Mouse (Mus musculus): ENCODE measurements at regions not wholly inside any gene's neighbourhood (a gene's known extent, or its start where the extent isn't known, plus 50 kb on each side); places are given as distances from the start of the nearest gene placed in this dataset.

DNA sequence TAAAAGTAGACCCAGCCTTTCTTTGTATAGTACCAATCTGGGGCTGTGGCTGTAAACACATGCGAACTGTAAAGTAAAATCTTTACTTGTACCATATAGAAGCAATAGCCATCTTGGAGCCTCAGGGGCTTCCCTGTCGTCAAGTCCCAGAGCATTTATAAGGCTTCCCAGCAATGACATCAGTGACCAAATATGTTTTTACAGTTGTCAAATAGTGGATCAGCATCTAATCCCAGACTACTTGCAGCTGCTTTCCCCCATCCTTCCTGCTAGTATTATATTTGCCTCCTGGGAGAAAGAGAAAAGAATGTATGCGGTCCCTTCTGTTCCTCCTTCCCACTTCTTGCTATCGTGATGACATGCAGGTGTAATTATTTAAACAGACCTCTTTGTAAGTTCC lies 531.5 kb upstream of the Zic4 start:
- Histone ChIP-seq H3K9ac (no peak overlapping the region), H3K4me2 (no peak overlapping the region), H3K27ac (replicated peaks) (no peak overlapping the region), H3K27me3 (no peaks in the 10 kb centered on the region), H3K9me3 (no peaks in the 10 kb centered on the region), H3K4me3 (no peak overlapping the region), H3K36me3 (no peaks in the 10 kb centered on the region), H3K4me1 (replicated peaks) (peaks cover 16% of the 10 kb centered on the region)
- ATAC-seq (ENCODE audit: low read depth) = no peak
- WGBS = 42% methylated on average over 4 of the region's 4 CpGs

DNA sequence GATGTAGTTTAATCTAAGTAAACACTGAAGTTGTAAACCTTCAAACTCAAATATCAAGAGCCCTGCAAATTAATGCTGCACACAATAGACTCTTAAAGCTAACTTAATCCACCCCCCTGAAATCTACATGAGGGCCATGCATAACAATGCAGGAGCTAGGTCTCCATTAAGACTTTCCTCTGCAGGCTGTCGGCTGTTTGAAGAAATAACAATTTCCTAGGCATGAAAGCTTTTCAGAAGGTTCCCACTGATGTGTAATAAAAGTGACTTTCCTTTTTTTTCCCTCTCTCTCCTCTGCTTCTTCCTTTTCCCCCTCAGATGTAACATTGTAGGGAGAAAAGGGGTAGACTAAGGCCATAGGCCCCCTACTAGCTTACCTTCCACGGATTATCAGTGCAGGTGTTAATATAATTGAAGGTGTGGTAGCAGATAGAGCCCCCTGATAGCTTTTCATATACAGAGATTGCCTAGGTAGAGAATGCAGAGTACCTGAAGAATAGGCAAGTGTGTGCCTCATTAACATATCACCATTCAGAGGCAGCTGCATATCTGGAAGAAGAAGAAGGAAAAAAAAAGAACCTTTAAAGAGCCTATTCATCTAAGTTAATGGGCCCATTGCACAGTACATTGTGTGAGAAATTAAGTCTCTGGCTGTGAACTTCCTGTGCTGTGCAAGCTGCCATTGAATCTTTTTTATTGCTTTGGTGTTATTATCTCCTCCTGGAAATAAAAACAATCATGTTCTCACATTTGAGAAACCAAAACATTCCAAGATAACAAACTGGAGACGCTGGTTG lies 528.3 kb upstream of the Zic4 start:
- Histone ChIP-seq H3K9me3 (no peaks in the 10 kb centered on the region), H3K4me2 (no peak overlapping the region), H3K9ac (no peak overlapping the region), H3K4me3 (no peak overlapping the region), H3K27ac (replicated peaks) (no peak overlapping the region), H3K27me3 (no peaks in the 10 kb centered on the region), H3K36me3 (no peaks in the 10 kb centered on the region), H3K4me1 (replicated peaks) (peaks cover 11% of the 10 kb centered on the region)
- ATAC-seq (ENCODE audit: low read depth) = peak; percentile 50
- WGBS = 4% methylated on average over 3 of the region's 3 CpGs

DNA sequence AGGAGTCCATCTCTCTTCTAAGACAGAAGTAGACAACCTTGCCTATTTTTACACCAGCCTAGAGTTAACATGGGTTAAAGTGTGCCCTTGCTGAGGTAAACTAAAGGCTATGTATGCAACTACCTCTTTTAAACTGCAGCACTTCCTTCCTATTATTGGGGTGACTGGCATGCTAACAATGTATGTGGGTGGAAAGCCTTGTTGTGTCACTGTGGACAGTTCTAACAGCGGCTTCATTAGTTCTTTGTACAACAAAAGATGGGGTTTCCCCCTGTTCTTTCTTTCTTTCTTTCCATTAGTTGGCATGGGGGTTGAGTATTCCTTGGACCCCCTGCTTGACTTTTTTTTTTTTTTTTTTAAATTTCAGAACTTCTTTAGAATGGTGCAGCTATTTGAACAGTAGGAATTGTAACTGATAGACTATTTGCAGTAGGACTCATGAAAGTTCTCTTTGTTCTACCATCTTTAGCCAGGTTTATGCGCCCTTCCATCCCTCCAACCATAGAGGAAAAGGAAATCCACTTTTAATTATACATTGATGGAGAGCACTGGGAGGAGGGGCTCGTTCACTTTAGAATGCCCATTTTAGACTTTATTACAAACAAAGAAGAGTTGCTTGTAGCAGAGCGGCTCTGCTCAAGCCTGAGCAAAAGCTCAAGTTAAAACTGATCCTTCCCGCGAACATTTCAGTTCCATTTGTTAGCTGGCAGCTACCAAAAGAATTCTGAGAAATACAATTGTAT lies 523.9 kb upstream of the Zic4 start:
- Histone ChIP-seq H3K4me1 (replicated peaks) (peaks cover 4% of the 10 kb centered on the region; the same call in 1 of the 2 replicates), H3K4me2 (no peak overlapping the region), H3K9ac (no peak overlapping the region), H3K36me3 (no peaks in the 10 kb centered on the region), H3K4me3 (no peak overlapping the region), H3K27me3 (no peaks in the 10 kb centered on the region), H3K9me3 (no peaks in the 10 kb centered on the region), H3K27ac (replicated peaks) (no peak overlapping the region)
- WGBS = 66% methylated on average over 6 of the region's 6 CpGs
- ATAC-seq (ENCODE audit: low read depth) = no peak

DNA sequence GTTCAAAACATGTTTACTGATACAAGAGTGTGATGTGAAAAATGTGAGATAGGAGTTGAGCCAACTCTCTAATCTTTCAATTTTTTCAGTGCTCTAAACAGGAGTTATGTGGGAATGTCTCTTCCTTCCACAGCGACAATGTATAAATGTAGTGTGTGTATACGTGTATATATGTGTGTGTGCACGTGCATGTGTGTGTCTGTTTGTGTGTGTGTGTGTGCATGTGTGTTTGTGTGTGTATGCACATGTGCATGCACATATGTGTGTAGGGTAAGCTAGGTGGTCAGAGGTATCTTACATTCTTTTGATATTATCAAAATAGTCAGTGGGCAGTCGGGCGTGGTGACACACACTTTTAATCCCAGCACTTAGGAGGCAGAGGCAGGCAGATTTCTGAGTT lies 511.2 kb upstream of the Zic4 start:
- Histone ChIP-seq H3K27me3 (no peaks in the 10 kb centered on the region), H3K9ac (no peak overlapping the region), H3K4me3 (no peak overlapping the region), H3K4me2 (no peak overlapping the region), H3K36me3 (no peaks in the 10 kb centered on the region), H3K27ac (replicated peaks) (no peak overlapping the region), H3K4me1 (replicated peaks) (no peaks in the 10 kb centered on the region), H3K9me3 (no peaks in the 10 kb centered on the region)
- 97% methylated on average over 5 of the region's 5 CpGs for WGBS
- no peak for ATAC-seq (ENCODE audit: low read depth)

DNA sequence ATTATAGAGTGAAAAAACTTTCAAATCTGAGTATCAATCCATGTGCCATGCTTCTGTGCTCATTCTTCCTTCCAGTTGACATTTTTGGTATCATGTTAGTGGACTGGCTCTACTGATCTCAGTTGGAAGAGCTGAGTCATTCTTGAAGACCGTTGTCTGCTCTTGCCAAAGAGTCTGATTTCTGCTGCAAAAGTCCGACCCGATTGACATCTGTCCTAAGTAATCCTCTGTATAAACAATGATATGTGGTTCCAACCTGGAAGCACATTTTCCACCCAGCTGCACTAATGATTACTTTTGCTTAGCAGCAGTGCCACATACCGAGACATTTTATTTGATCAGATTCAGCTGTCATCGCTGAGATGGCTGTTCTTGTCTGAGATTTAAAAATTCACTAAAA lies 490.6 kb upstream of the Zic4 start:
- Histone ChIP-seq H3K9me3 (no peaks in the 10 kb centered on the region), H3K9ac (no peak overlapping the region), H3K4me2 (no peak overlapping the region), H3K4me3 (no peak overlapping the region), H3K27me3 (no peaks in the 10 kb centered on the region), H3K4me1 (replicated peaks) (no peaks in the 10 kb centered on the region), H3K27ac (replicated peaks) (no peak overlapping the region), H3K36me3 (no peaks in the 10 kb centered on the region)
- WGBS = 81% methylated on average over 5 of the region's 5 CpGs
- no peak for ATAC-seq (ENCODE audit: low read depth)

DNA sequence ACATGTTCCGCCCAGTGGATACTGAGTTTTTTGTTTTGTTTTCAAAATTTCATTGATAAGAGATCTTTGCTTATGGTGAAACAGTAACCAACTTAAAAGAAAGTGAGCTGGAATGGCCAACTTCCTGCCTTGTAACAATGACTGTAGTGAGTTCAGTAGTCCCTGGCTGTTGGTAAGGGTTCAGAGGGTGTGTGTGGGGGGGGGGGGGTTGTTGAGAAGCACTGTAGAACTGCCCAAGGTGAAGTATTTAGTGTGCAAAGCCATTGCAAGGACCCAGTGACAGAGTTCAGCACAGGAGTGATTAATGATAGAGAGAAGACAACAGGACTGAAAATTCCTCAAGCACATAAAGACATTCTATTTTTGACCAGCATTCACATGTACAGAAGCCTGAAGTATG lies 477.7 kb upstream of the Zic4 start:
- WGBS = 96% methylated on average over 1 of the region's 1 CpGs
- H3K27ac ChIP-seq (replicated peaks) = no peak overlapping the region
- no peaks in the 10 kb centered on the region for H3K27me3 ChIP-seq
- ATAC-seq (ENCODE audit: low read depth) = no peak
- H3K36me3 ChIP-seq = no peaks in the 10 kb centered on the region
- H3K9ac ChIP-seq = no peak overlapping the region
- no peak overlapping the region for H3K4me3 ChIP-seq
- no peak overlapping the region for H3K4me2 ChIP-seq
- no peaks in the 10 kb centered on the region for H3K4me1 ChIP-seq (replicated peaks)
- no peaks in the 10 kb centered on the region for H3K9me3 ChIP-seq

DNA sequence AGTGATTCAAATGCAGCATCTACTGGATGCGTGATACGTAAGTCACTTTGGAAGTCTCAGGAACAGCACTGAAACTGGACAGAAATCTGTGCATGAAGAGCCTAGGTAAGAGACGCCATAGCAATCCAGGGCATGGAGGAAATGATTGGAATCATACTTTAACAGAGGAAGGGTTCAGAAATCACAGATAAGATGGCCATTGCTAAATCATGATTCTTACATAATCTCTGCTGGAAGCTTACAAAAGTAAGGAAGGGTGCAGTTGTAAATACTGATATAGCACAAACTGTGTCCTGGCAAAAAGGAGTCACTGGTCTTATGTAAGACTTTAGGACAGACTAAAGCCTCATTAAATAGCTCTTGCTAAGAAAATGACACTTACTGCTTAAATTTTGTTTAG lies 474.8 kb upstream of the Zic4 start:
- 98% methylated on average over 3 of the region's 3 CpGs for WGBS

DNA sequence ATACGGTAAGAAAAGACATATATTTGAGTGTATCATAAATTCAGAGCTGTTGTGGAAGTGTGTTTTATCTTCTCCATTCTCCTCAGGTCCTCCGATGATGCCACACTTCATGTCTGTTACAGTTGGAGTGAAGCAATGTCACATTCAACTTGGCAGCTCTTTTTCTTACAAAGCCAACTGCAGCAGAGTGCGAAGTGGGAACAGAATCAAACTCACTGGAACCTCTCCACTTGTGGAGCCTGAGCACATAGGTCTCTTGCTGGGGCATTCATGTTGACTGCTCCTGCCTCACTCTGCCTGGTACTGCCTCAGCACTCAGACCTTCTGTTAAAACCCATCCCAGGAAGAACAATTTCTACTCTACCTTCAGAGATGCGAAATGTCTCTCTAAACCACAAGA lies 471.4 kb upstream of the Zic4 start:
- no peaks in the 10 kb centered on the region for H3K9me3 ChIP-seq
- no peak overlapping the region for H3K9ac ChIP-seq
- no peaks in the 10 kb centered on the region for H3K4me1 ChIP-seq (replicated peaks)
- no peak overlapping the region for H3K27ac ChIP-seq (replicated peaks)
- 92% methylated on average over 4 of the region's 4 CpGs for WGBS
- H3K4me2 ChIP-seq = no peak overlapping the region
- H3K27me3 ChIP-seq = no peaks in the 10 kb centered on the region
- H3K36me3 ChIP-seq = no peaks in the 10 kb centered on the region
- ATAC-seq (ENCODE audit: low read depth) = no peak
- H3K4me3 ChIP-seq = no peak overlapping the region

More for the DNA sequence above, 474.8 kb upstream of the Zic4 start:
- no peak overlapping the region for H3K4me2 ChIP-seq
- no peak for ATAC-seq (ENCODE audit: low read depth)
- no peaks in the 10 kb centered on the region for H3K4me1 ChIP-seq (replicated peaks)
- no peaks in the 10 kb centered on the region for H3K9me3 ChIP-seq
- no peaks in the 10 kb centered on the region for H3K27me3 ChIP-seq
- H3K9ac ChIP-seq = no peak overlapping the region
- H3K4me3 ChIP-seq = no peak overlapping the region
- H3K27ac ChIP-seq (replicated peaks) = no peak overlapping the region
- no peaks in the 10 kb centered on the region for H3K36me3 ChIP-seq

DNA sequence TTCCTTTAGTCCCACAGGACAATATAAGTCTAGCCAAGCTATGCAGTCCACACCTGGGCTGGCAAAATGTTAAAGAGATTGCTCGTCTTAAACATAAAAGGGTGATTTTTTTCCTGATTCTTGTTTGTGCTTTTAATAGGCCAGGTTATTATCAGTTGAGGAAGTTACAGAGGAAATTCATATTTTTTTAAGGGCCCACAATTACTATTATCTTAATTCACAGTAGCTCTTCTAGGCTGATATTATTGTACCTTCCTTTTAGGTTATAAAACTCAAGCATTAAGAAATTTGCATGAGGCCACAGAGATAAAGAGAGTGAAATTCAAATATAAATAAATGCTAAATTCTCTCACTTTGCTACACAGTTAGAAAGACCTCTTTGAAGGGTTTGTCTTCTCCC lies 469.4 kb upstream of the Zic4 start:
- Histone ChIP-seq H3K9ac (no peak overlapping the region), H3K4me2 (no peak overlapping the region), H3K27ac (replicated peaks) (no peak overlapping the region), H3K4me3 (no peak overlapping the region), H3K4me1 (replicated peaks) (no peaks in the 10 kb centered on the region), H3K27me3 (no peaks in the 10 kb centered on the region), H3K36me3 (no peaks in the 10 kb centered on the region), H3K9me3 (no peaks in the 10 kb centered on the region)
- WGBS = 78% methylated on average over 1 of the region's 1 CpGs
- no peak for ATAC-seq (ENCODE audit: low read depth)

DNA sequence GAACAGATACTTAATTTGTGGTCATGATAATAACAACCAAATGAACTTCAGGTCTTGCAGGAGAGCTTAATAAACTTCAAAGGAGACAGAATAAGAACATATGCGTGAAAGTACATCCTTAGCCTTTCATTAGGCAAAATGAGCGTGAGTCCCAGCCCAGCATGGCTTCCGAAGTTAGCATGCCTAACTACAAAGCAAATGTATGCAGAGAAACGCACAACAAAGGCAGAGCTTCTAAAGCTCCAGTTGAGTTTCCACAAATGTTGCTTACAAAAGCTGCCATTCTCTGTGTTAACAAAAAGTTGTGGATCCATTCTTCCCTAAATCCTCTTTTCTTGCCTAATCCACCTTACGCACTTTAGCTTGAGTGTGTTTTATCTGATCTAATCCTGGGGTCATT lies 458.7 kb upstream of the Zic4 start:
- Histone ChIP-seq H3K27me3 (no peaks in the 10 kb centered on the region), H3K27ac (replicated peaks) (no peak overlapping the region), H3K4me3 (no peak overlapping the region), H3K4me1 (replicated peaks) (no peaks in the 10 kb centered on the region), H3K9ac (no peak overlapping the region), H3K36me3 (no peaks in the 10 kb centered on the region), H3K9me3 (no peaks in the 10 kb centered on the region), H3K4me2 (no peak overlapping the region)
- WGBS = 9% methylated on average over 5 of the region's 5 CpGs
- ATAC-seq (ENCODE audit: low read depth) = no peak

DNA sequence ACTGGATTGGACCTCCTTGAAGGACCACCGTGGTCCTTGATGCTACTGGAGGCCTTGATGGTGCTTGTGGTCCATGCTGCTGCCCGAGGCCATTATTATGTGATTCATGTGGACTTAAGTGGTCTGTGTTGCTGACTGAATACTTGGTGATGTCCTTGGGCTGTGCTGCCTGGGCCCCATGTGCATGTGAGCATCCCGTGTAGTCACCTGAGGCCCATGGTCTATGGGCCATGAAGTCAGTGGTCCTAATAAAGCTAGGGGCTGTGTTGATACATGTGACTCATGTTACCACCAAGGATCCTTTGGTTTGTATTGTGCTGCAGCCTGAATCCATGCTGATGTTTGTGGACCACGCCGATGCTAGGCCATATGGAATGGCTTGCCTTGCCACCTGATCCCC lies 456.1 kb upstream of the Zic4 start:
- no peak overlapping the region for H3K27ac ChIP-seq (replicated peaks)
- H3K4me3 ChIP-seq = no peak overlapping the region
- H3K9ac ChIP-seq = no peak overlapping the region
- H3K4me2 ChIP-seq = no peak overlapping the region
- no peaks in the 10 kb centered on the region for H3K4me1 ChIP-seq (replicated peaks)
- H3K36me3 ChIP-seq = no peaks in the 10 kb centered on the region
- ATAC-seq (ENCODE audit: low read depth) = no peak
- WGBS = 99% methylated on average over 5 of the region's 5 CpGs
- no peaks in the 10 kb centered on the region for H3K9me3 ChIP-seq
- H3K27me3 ChIP-seq = no peaks in the 10 kb centered on the region

DNA sequence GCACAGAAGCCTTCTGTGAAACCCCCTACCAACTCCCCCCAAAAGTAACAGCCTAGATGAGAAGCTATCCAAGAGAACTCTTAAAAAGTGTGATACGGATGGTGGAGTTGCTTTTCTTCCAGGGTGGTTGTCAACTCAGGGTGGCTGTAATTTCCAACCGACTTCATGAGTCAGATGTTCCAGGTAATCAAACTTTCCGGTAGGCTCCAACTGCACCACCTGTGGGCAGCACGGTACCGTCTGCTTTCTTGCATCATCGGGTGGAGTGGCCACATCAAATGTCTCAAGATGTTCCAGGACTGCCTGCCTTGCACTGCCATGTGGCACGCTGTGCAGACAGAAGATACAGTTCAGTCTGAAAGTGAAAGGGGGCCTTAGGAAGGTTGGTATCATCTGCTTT lies 455.5 kb upstream of the Zic4 start:
- Histone ChIP-seq H3K9ac (no peak overlapping the region), H3K9me3 (no peaks in the 10 kb centered on the region), H3K27me3 (no peaks in the 10 kb centered on the region), H3K36me3 (no peaks in the 10 kb centered on the region), H3K4me1 (replicated peaks) (no peaks in the 10 kb centered on the region), H3K4me2 (no peak overlapping the region), H3K4me3 (no peak overlapping the region), H3K27ac (replicated peaks) (no peak overlapping the region)
- ATAC-seq (ENCODE audit: low read depth) = no peak
- 95% methylated on average over 7 of the region's 7 CpGs for WGBS

DNA sequence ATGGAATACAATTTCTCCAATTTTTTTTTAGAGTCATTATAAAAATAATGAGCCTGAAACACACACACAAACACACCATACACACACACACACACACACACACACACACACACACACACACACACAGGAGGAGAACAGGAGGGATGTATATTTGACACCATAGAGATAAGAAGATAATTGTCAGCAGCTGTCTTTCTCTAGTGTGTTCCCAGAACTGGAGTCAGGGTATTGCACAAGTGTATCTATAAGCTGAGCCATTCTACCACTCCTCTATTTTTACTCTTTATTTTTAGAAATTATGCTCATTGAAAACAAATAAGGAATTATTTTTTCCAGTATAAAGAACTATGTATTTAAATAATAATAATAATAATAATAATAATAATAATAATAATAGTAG lies 407.6 kb upstream of the Zic4 start:
- H3K27me3 ChIP-seq = no peaks in the 10 kb centered on the region
- no peak for ATAC-seq (ENCODE audit: low read depth)
- H3K9ac ChIP-seq = no peak overlapping the region
- H3K4me3 ChIP-seq = no peak overlapping the region
- H3K27ac ChIP-seq (replicated peaks) = no peak overlapping the region
- H3K4me2 ChIP-seq = no peak overlapping the region
- H3K4me1 ChIP-seq (replicated peaks) = no peaks in the 10 kb centered on the region
- H3K9me3 ChIP-seq = no peaks in the 10 kb centered on the region
- H3K36me3 ChIP-seq = no peaks in the 10 kb centered on the region

All from neural tube, embryonic 13.5 days (tissue).